Mouse (Mus musculus) cerebellum, postnatal 36 days (tissue): ENCODE measurements around the gene Def6.

Experiments used
- DNase-seq, 2 experiments: peaks; one replicate each; pipeline ENCODE4 v3.0.0; 2021 to 2022; ENCODE audit warnings: mixed read lengths in 2 of 2

Gene Def6

GRCm38 (mm10) chr17:28244214-28244613, 36.6 kb downstream of the Def6 start:
- no peak for DNase-seq

- no peak for DNase-seq
These were observed 37.1 kb downstream of the Def6 start for GRCm38 (mm10) chr17:28244714-28245113.

- no peak for DNase-seq
These were observed 39.1 kb downstream of the Def6 start for GRCm38 (mm10) chr17:28246640-28247039.

- DNase-seq, result no peak
These were observed 40.0 kb downstream of the Def6 start for GRCm38 (mm10) chr17:28247613-28248012.

- DNase-seq, result no peak
These were observed 41.5 kb downstream of the Def6 start for GRCm38 (mm10) chr17:28249062-28249461.

GRCm38 (mm10) chr17:28251579-28252280, 44.2 kb downstream of the Def6 start:
- DNase-seq, result no peak

- no peak for DNase-seq
These were observed 44.7 kb downstream of the Def6 start for GRCm38 (mm10) chr17:28252281-28252648.

GRCm38 (mm10) chr17:28253216-28253615, 45.6 kb downstream of the Def6 start:
- no peak for DNase-seq

- DNase-seq, result no peak
These were observed 47.2 kb downstream of the Def6 start for GRCm38 (mm10) chr17:28254804-28255203.

GRCm38 (mm10) chr17:28255651-28256050, 48.1 kb downstream of the Def6 start:
- DNase-seq, result no peak

- no peak for DNase-seq
These were observed 49.2 kb downstream of the Def6 start for GRCm38 (mm10) chr17:28256651-28257328.

- DNase-seq, result no peak
These were observed 50.7 kb downstream of the Def6 start for GRCm38 (mm10) chr17:28258325-28258724.

GRCm38 (mm10) chr17:28259890-28260542, 52.4 kb downstream of the Def6 start:
- DNase-seq, result no peak

GRCm38 (mm10) chr17:28260543-28260909, 52.9 kb downstream of the Def6 start:
- DNase-seq, result no peak

- no peak for DNase-seq
These were observed 54.2 kb downstream of the Def6 start for GRCm38 (mm10) chr17:28261795-28262194.

GRCm38 (mm10) chr17:28263181-28263894, 55.8 kb downstream of the Def6 start:
- DNase-seq, result no peak

- no peak for DNase-seq
These were observed 59.7 kb downstream of the Def6 start for GRCm38 (mm10) chr17:28267251-28267650.

- DNase-seq, result no peak
These were observed 62.6 kb downstream of the Def6 start for GRCm38 (mm10) chr17:28270165-28270564.

GRCm38 (mm10) chr17:28271537-28272266, 64.1 kb downstream of the Def6 start:
- no peak for DNase-seq

- no peak for DNase-seq
These were observed 64.7 kb downstream of the Def6 start for GRCm38 (mm10) chr17:28272281-28272680.

- DNase-seq, result no peak
These were observed 65.3 kb downstream of the Def6 start for GRCm38 (mm10) chr17:28272837-28273236.

- DNase-seq, result no peak
These were observed 67.2 kb downstream of the Def6 start for GRCm38 (mm10) chr17:28274739-28275138.

- no peak for DNase-seq
These were observed 69.6 kb downstream of the Def6 start for GRCm38 (mm10) chr17:28277226-28277625.
